Mouse (Mus musculus) brain, embryonic 14.5 days (tissue): Measurements from ENCODE around the gene Tulp2. TPM values are rescaled to one million over a fixed set of nuclear protein-coding genes. Genes with fewer than 3 reads are reported as not detected.

Experiments
- DNase-seq: peaks from one replicate; pipeline ENCODE4 v3.0.0-alpha.2; 2011; ENCODE audit warnings: low read depth
- CTCF ChIP-seq: fragments of 200-500 bp; IDR thresholded peaks from 2 replicates; pipeline ENCODE4 v1.5.1; 2012; ENCODE audit warnings: inconsistent platforms, mild to moderate bottlenecking, moderate library complexity, borderline replicate concordance; ENCODE audit not compliant: insufficient read depth, insufficient read length; ENCODE audit errors: extremely low read depth
- POLR2A ChIP-seq: fragments of 200-500 bp; IDR thresholded peaks from 2 replicates; pipeline ENCODE4 v1.6.1; 2012; ENCODE audit warnings: mild to moderate bottlenecking, inconsistent platforms, borderline replicate concordance; ENCODE audit not compliant: poor library complexity, insufficient read depth, insufficient read length, severe bottlenecking; ENCODE audit errors: extremely low read depth
- polyA plus RNA-seq: library from polyadenylated mRNA; depleted of rRNA; stranded (reverse); fragments of >200 nt; gene quantifications from 2 replicates; pipeline ENCODE4 v1.2.3, GENCODE M21; 2012; rRNA removed

Gene Tulp2
- 0.11 and 0.18 TPM in 2 replicates for polyA plus RNA-seq

- DNase-seq: peak; percentile 79
- TF ChIP-seq POLR2A: no peak
- no peak for TF ChIP-seq CTCF
Measured at GRCm38 (mm10) chr7:45481374-45481927, at the start of gene Tulp2. Gene Tulp2, plus strand, starts transcription at chr7:45481877.

GRCm38 (mm10) chr7:45433835-45434202 is 47.9 kb upstream of the Tulp2 start:
- DNase-seq: no peak
- TF ChIP-seq CTCF (no peak), POLR2A (no peak)

- TF ChIP-seq CTCF (peak; percentile 99), POLR2A (peak; percentile 63; the same call in 1 of the 2 replicates)
- DNase-seq: peak; percentile 100
Measured at GRCm38 (mm10) chr7:45434203-45435015, 47.3 kb upstream of the Tulp2 start, which contains the start of gene Gys1. Gene Gys1, plus strand, starts transcription at chr7:45434844.

GRCm38 (mm10) chr7:45435038-45435437 is 46.6 kb upstream of the Tulp2 start:
- no peak for DNase-seq

GRCm38 (mm10) chr7:45436444-45436843 is 45.2 kb upstream of the Tulp2 start:
- TF ChIP-seq POLR2A: no peak
- TF ChIP-seq CTCF: no peak

More at GRCm38 (mm10) chr7:45435038-45435437, 46.6 kb upstream of the Tulp2 start:
- TF ChIP-seq POLR2A (no peak), CTCF (no peak)

GRCm38 (mm10) chr7:45437046-45437445 is 44.6 kb upstream of the Tulp2 start:
- no peak for TF ChIP-seq POLR2A
- TF ChIP-seq CTCF: no peak

More at GRCm38 (mm10) chr7:45436444-45436843, 45.2 kb upstream of the Tulp2 start:
- DNase-seq: no peak

GRCm38 (mm10) chr7:45437521-45438276 is 44.0 kb upstream of the Tulp2 start, which contains the start of gene Ruvbl2:
Gene Ruvbl2, minus strand, starts transcription at chr7:45438096.
- TF ChIP-seq CTCF: peak; percentile 20; the same call in 1 of the 2 replicates
- TF ChIP-seq POLR2A: no peak
- no peak for DNase-seq

More at GRCm38 (mm10) chr7:45437046-45437445, 44.6 kb upstream of the Tulp2 start:
- no peak for DNase-seq

- no peak for TF ChIP-seq CTCF
- no peak for TF ChIP-seq POLR2A
- DNase-seq: no peak
Measured at GRCm38 (mm10) chr7:45443526-45444420, 37.9 kb upstream of the Tulp2 start.

GRCm38 (mm10) chr7:45446589-45446988 is 35.1 kb upstream of the Tulp2 start:
- no peak for DNase-seq
- no peak for TF ChIP-seq POLR2A
- no peak for TF ChIP-seq CTCF

GRCm38 (mm10) chr7:45447325-45447990 is 34.2 kb upstream of the Tulp2 start:
- DNase-seq: peak; percentile 37
- TF ChIP-seq POLR2A (no peak), CTCF (peak; percentile 38; the same call in 1 of the 2 replicates)
